Mouse (Mus musculus) E14TG2a.4 (cell line): Measurements from ENCODE around the gene Zfp551.

Experiments used
- H3K27me3 ChIP-seq: 2 replicates; pipeline ENCODE4 v1.6.1; 2014; ENCODE audit warnings: low read length, control low read depth; ENCODE audit not compliant: insufficient read depth
- H3K36me3 ChIP-seq: 2 replicates; pipeline ENCODE4 v1.6.1; 2014; ENCODE audit warnings: low read length, control low read depth; ENCODE audit not compliant: insufficient read depth
- H3K4me1 ChIP-seq: replicated peaks from 2 replicates; pipeline ENCODE4 v1.6.1; 2014; ENCODE audit warnings: low read depth, low read length, control low read depth
- H3K4me3 ChIP-seq: replicated peaks from 2 replicates; pipeline ENCODE4 v1.5.1; 2014; ENCODE audit warnings: mild to moderate bottlenecking, low read length
- H3K9me3 ChIP-seq: 2 replicates; pipeline ENCODE4 v1.6.1; 2014; ENCODE audit warnings: low read length, control low read depth
- CTCF ChIP-seq: conservative IDR thresholded peaks from 2 replicates; pipeline ENCODE4 v1.5.1; 2014; ENCODE audit warnings: low read length
- NANOG ChIP-seq: IDR thresholded peaks from 2 replicates; pipeline ENCODE4 v1.6.1; 2014; ENCODE audit warnings: borderline replicate concordance, low read length, mixed read lengths
- POU5F1 ChIP-seq: IDR thresholded peaks from 2 replicates; pipeline ENCODE4 v1.6.1; 2014; ENCODE audit warnings: low read length, borderline replicate concordance

The Zfp551 gene

DNA sequence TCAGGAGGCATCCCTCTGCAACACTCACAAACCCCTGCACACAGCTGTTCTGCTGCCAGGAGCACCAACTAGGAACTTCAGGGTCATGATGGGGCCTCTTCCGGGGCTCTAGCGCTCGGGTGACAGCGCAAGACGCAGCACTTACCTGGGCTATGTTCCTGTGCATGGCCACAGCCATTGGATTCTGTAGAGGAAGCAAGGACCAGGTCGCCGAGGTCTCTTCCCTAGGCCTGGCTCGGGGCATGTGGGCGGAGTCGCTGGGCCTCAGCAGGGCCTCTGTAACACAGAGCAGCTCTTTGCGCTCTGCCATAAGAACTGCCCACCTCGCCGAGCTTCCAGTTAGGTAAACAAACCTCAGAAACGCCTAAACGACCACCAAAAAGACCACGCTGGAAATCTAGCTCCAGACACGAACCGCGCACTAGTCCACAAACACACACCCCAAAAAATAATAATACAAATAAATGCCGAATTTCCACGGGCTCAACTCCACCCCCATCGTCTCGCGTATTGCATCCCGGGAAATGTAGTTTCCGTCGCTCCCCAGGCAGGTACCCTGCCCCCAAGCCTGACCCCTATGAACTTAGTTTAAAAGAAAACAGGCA, at the start of gene Zfp551:
TSS of gene Zfp551 (minus strand) at position 507 of the 605 bp plus-strand sequence.
- H3K9me3 ChIP-seq, result no peaks in the 10 kb centered on the region
- no peaks in the 10 kb centered on the region for H3K27me3 ChIP-seq

DNA sequence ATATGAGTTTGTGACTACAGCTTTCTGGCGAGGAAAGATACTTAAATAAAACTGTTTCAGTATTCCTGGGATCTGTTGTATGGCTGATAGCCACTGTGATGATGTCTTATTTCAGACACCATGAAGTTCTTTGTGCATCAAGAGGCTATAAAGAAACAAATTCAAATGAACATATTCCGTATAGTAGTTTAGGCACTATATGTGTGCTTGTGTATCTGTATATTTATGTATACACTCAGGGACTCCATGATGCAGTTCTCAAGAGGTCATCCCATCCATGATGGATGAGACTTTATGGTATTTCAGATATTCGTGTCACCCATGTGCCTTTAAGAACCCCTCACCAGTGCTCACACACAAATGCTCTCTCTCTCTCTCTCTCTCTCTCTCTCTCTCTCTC, 304 bp upstream of the Zfp551 start:
- TF ChIP-seq CTCF (no peak), NANOG (no peak), POU5F1 (no peak)
- H3K9me3 ChIP-seq, result no peaks in the 10 kb centered on the region
- H3K36me3 ChIP-seq, result no peaks in the 10 kb centered on the region
- H3K4me1 ChIP-seq, result peaks cover 9% of the 10 kb centered on the region
- peak overlapping the region; percentile 79 for H3K4me3 ChIP-seq
- no peaks in the 10 kb centered on the region for H3K27me3 ChIP-seq

More for the DNA sequence above, at the start of gene Zfp551:
- peaks cover 9% of the 10 kb centered on the region for H3K4me1 ChIP-seq
- H3K4me3 ChIP-seq, result peak within 1 kb of the TSS; percentile 79
- H3K36me3 ChIP-seq, result no peaks in the 10 kb centered on the region
- TF ChIP-seq POU5F1 (no peak), CTCF (no peak), NANOG (no peak)

DNA sequence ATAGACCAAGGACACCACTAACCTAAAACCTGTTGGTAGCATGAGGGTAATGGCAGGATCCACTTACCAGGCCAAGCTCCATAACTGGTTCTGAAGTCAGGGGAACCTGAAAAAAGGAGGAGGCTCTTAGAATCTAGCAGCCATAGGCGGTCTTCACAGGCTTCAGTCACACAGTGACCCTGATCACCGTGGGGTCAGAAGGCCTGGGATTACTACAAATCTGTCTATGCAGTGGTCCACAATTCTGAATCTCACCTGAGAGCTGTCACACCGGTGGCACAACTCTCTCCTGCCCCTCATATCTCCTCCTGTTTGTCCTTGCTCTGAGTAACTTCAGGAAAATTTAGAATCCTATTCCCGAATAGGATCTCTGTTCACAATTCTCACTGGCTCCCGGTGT, 810 bp downstream of the Zfp551 start:
- Histone ChIP-seq H3K27me3 (no peaks in the 10 kb centered on the region), H3K36me3 (peaks cover 5% of the 10 kb centered on the region), H3K4me3 (peak overlapping the region; percentile 79), H3K9me3 (no peaks in the 10 kb centered on the region), H3K4me1 (peaks cover 9% of the 10 kb centered on the region)
- TF ChIP-seq NANOG (no peak), POU5F1 (no peak), CTCF (no peak)

DNA sequence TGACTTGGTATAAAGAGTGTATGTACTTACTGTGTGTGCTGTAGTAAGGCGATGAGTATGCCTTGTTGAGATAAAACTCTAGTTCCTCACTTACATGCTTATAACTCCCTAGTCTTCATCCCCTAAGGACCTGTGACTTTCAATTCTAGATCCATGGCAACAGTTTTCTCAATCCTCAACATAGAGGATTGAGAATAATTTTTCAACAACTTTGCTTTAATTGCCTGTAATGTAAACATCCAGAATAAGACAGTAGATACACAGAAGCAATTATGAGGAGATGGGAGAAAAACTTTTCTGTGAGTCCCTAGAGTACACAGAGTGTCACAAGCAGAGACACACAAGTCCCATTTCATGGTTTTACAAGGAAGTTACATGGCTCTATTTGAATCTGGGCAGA, 53.4 kb downstream of the Zfp551 start, which contains the start of gene Vmn1r84:
TSS of gene Vmn1r84 (minus strand) at position 101 of the 400 bp plus-strand sequence.
- Histone ChIP-seq H3K27me3 (no peaks in the 10 kb centered on the region), H3K4me3 (no peak within 1 kb of the TSS), H3K4me1 (no peaks in the 10 kb centered on the region), H3K9me3 (no peaks in the 10 kb centered on the region), H3K36me3 (no peaks in the 10 kb centered on the region)
- TF ChIP-seq CTCF, result no peak
- no peak for TF ChIP-seq NANOG
- no peak for TF ChIP-seq POU5F1
